Mouse (Mus musculus) heart, embryonic 11.5 days (tissue): ENCODE results near the gene Car10. TPM values are rescaled to one million over a fixed set of nuclear protein-coding genes. Genes with fewer than 3 reads are reported as not detected.

Experiments
- ATAC-seq: fragments of 200-750 bp; cut with Nextera tagmentation; replicated peaks from 2 replicates; pipeline ENCODE4 v1.8.0; 2017; ENCODE audit warnings: moderate library complexity; ENCODE audit not compliant: insufficient number of reproducible peaks, low FRiP score, low TSS enrichment
- H3K27ac ChIP-seq: fragments of 300-500 bp; sonication (generic); 2 replicates; pipeline ENCODE4 v1.5.1; 2014; ENCODE audit warnings: mild to moderate bottlenecking, low read depth, low read length
- H3K27me3 ChIP-seq: fragments of 300-500 bp; sonication (generic); 2 replicates; pipeline ENCODE4 v1.6.1; 2014; ENCODE audit warnings: mild to moderate bottlenecking, low read length, mixed read lengths; ENCODE audit not compliant: control insufficient read depth, insufficient read depth
- H3K36me3 ChIP-seq: fragments of 300-500 bp; sonication (generic); 2 replicates; pipeline ENCODE4 v1.6.1; 2014; ENCODE audit warnings: mild to moderate bottlenecking, low read length, moderate library complexity, mixed read lengths; ENCODE audit not compliant: control insufficient read depth, insufficient read depth
- H3K4me1 ChIP-seq: fragments of 300-500 bp; sonication (generic); 2 replicates; pipeline ENCODE4 v1.6.1; 2014; ENCODE audit warnings: low read length; ENCODE audit not compliant: control insufficient read depth, insufficient read depth
- H3K4me2 ChIP-seq: fragments of 300-500 bp; sonication (generic); 2 replicates; pipeline ENCODE4 v1.6.1; 2014; ENCODE audit warnings: mild to moderate bottlenecking, moderate library complexity
- H3K4me3 ChIP-seq: fragments of 300-500 bp; sonication (generic); 2 replicates; pipeline ENCODE4 v1.5.1; 2014; ENCODE audit warnings: low read depth, low read length
- H3K9ac ChIP-seq: fragments of 300-500 bp; sonication (generic); 2 replicates; pipeline ENCODE4 v1.6.1; 2014; ENCODE audit warnings: mild to moderate bottlenecking, low read depth, low read length, moderate library complexity
- H3K9me3 ChIP-seq: fragments of 300-500 bp; sonication (generic); replicated peaks from 2 replicates; pipeline ENCODE4 v1.6.1; 2016; ENCODE audit warnings: low read length; ENCODE audit not compliant: control insufficient read depth
- WGBS: fragments of 180-500 bp; shearing (Covaris S2); extraction: QIAGEN DNeasy Blood & Tissue Kit; methylation state at CpG from one replicate; pipeline ENCODE4 v1.1.7; 2014; ENCODE audit not compliant: insufficient replicate concordance; 5-methylcytosine and 5-hydroxymethylcytosine counted together
- polyA plus RNA-seq: library from polyadenylated mRNA; unstranded; fragments of >200 nt; fragmentation: Nextera tagmentation; extraction: Ambion mirVana; gene quantifications from 2 replicates; pipeline ENCODE4 v1.2.1, GENCODE M21; 2014

Car10 gene
- polyA plus RNA-seq, 1 experiment from 2014 or later: 0.44 TPM

DNA sequence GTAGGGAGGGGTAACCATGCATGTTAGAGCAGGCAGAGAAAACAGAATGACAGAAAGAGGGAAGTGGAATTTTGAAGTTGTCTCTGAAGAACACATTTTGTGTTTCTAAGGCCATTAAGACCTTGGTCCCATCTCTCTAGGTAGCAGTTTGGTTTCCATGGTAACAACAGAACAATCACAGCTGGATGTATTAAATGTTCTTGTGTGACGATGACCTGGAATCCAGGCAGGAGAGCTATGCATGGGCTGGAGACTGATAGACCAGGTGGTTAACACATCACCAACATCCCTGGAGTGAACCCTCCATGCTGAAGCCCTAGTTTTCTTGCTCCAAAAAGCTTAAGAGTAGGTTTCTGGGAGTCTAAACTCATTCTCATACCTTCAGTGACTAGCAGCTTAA lies 505.7 kb downstream of the Car10 start:
- 83% methylated on average over 1 of the region's 1 CpGs for WGBS
- Histone ChIP-seq H3K27ac (no peak overlapping the region), H3K4me2 (no peak overlapping the region), H3K4me1 (no peaks in the 10 kb centered on the region), H3K9me3 (no peaks in the 10 kb centered on the region), H3K9ac (no peak overlapping the region), H3K27me3 (no peaks in the 10 kb centered on the region; the same call in 1 of the 2 replicates), H3K4me3 (no peak overlapping the region), H3K36me3 (no peaks in the 10 kb centered on the region)
- no peak for ATAC-seq

DNA sequence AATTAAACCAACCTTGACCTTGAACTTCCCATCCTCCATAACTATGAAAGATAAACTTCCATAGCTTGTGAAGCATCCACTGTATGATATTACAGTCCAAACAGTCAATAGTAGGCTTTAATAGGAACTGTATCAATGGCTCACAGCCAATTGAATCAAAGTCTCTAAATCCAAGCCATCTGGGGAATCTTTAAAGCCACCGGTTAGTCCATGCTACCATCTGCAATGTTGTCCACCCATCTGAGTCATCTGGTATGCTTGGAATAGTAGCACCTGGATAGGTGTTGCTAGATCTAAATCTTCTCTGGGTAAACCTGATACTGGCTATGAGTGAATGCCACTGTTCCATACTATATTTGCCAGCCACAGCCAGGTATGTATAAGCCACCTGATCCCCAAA lies 509.3 kb downstream of the Car10 start:
- 81% methylated on average over 1 of the region's 1 CpGs for WGBS
- no peaks in the 10 kb centered on the region; the same call in 1 of the 2 replicates for H3K27me3 ChIP-seq

DNA sequence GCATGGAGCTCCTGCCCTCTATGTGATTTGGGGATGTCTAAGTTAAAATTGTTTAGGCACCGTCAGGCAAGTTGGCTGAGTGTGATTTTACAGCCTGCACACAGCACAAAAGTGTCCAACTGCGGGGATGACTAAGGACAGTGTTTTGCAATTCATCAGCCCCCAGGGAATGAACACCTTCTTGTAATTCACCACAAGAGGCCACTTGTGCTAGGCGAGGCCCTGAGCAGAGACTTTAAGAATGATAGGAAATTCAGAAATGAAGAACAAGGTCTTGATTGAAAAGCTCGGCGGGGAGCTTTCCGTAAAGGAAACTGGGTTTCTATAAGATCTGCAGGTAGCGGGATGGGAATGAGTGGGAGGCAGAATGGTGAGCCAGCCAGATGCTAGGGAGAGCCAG lies 510.9 kb downstream of the Car10 start:
- Histone ChIP-seq H3K4me3 (no peak overlapping the region), H3K9me3 (no peaks in the 10 kb centered on the region), H3K27ac (no peak overlapping the region), H3K9ac (no peak overlapping the region), H3K27me3 (no peaks in the 10 kb centered on the region; the same call in 1 of the 2 replicates), H3K36me3 (no peaks in the 10 kb centered on the region), H3K4me1 (no peaks in the 10 kb centered on the region), H3K4me2 (no peak overlapping the region)
- no peak for ATAC-seq
- whole genome bisulfite sequencing: 61% methylated on average over 7 of the region's 7 CpGs

More for the DNA sequence above, 509.3 kb downstream of the Car10 start:
- Histone ChIP-seq H3K4me3 (no peak overlapping the region), H3K9me3 (no peaks in the 10 kb centered on the region), H3K4me2 (no peak overlapping the region), H3K27ac (no peak overlapping the region), H3K9ac (no peak overlapping the region), H3K4me1 (no peaks in the 10 kb centered on the region), H3K36me3 (no peaks in the 10 kb centered on the region)
- no peak for ATAC-seq

DNA sequence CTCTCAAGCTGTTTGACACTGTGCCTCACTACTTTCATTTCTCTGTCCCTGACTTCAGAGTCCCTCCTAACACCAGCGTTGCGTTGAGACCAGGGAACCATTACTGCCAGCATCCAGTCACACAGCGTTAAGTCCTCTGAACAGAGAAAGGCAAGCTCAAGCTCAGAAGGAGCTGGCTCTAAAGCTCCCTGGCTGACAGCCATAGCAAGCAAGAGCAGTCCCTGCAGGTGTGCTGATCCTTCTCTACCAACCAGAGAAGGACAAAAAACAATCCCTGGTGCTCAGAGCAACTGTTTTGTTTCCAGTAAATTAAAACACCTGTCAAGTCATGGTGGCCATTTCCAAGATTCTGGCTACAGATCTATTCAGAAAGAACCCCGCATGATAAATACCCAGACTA lies 514.2 kb downstream of the Car10 start:
- no peak overlapping the region for H3K27ac ChIP-seq
- H3K9me3 ChIP-seq: no peaks in the 10 kb centered on the region
- no peak overlapping the region for H3K4me3 ChIP-seq
- WGBS: 78% methylated on average over 4 of the region's 4 CpGs
- no peak for ATAC-seq
- H3K36me3 ChIP-seq: no peaks in the 10 kb centered on the region
- no peaks in the 10 kb centered on the region for H3K4me1 ChIP-seq
- H3K4me2 ChIP-seq: no peak overlapping the region
- no peak overlapping the region for H3K9ac ChIP-seq
- H3K27me3 ChIP-seq: no peaks in the 10 kb centered on the region; the same call in 1 of the 2 replicates

DNA sequence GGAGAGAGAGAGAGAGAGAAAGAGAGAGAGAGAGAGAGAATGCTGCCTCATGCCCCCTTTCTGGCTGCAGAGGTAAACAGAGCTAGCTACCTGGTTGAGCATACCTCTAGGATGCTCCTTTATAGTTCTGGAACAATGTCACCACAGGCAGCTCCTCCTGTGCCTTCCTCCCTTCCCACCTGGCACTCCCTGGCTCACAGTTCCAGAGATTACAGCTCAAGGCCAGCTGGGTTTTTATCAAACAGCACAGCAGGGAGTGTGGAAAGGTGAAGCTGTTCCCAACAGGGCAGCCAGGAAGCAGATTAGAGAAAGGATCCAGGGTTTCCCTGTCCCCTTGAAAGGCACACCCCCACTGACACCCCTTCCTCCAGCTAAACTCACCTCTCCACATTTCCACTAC lies 517.0 kb downstream of the Car10 start:
- Histone ChIP-seq H3K4me1 (no peaks in the 10 kb centered on the region), H3K4me3 (no peak overlapping the region), H3K36me3 (no peaks in the 10 kb centered on the region), H3K4me2 (no peak overlapping the region), H3K9me3 (no peaks in the 10 kb centered on the region), H3K27me3 (no peaks in the 10 kb centered on the region), H3K27ac (no peak overlapping the region), H3K9ac (no peak overlapping the region)
- ATAC-seq: no peak

DNA sequence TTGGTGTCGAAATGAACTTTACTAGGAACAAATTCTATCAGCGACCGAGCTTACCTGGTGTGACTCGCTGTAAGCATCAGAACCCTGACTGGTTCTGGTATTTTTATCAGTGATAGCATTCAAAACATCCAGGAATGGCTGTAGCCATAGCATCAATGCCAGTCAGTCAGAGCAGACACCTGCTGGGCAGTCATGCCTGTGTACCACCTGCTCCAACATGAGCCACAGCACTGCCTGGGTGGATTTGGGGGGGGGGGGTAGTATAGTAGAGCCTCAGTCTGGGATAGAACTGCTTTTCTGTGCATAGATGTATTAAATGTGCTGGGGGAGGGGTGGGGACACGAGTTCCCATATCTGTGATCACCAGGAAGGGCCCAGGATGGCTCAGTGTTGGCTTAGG lies 525.8 kb downstream of the Car10 start:
- Histone ChIP-seq H3K36me3 (no peaks in the 10 kb centered on the region), H3K4me2 (no peak overlapping the region), H3K27me3 (no peaks in the 10 kb centered on the region), H3K27ac (no peak overlapping the region), H3K4me3 (no peak overlapping the region), H3K9ac (no peak overlapping the region), H3K9me3 (no peaks in the 10 kb centered on the region), H3K4me1 (no peaks in the 10 kb centered on the region)
- WGBS: 75% methylated on average over 5 of the region's 5 CpGs
- ATAC-seq: no peak

DNA sequence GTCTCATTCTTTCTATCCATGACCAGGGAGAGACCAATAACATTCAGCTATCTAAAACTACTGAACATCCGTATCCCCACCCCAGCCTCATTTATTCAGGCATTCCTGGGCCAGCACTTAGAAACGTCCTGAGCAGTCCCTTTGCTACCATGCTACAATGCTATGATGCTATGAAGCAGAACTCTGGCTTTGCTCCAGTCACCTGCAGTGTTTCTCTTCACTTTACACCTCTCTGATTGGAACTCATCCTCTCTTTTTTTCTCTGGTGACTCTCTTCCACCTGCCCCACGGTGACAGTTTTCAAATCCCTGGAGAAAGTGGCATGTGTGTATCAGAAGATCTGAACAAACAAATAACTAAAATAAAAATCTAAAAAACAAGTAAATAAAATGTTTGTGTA lies 541.6 kb downstream of the Car10 start:
- no peak for ATAC-seq
- H3K4me3 ChIP-seq: no peak overlapping the region
- H3K27ac ChIP-seq: no peak overlapping the region
- H3K36me3 ChIP-seq: no peaks in the 10 kb centered on the region
- no peaks in the 10 kb centered on the region for H3K9me3 ChIP-seq
- 61% methylated on average over 3 of the region's 3 CpGs for WGBS
- no peak overlapping the region for H3K9ac ChIP-seq
- H3K27me3 ChIP-seq: no peaks in the 10 kb centered on the region
- peaks cover 4% of the 10 kb centered on the region for H3K4me1 ChIP-seq
- no peak overlapping the region for H3K4me2 ChIP-seq

DNA sequence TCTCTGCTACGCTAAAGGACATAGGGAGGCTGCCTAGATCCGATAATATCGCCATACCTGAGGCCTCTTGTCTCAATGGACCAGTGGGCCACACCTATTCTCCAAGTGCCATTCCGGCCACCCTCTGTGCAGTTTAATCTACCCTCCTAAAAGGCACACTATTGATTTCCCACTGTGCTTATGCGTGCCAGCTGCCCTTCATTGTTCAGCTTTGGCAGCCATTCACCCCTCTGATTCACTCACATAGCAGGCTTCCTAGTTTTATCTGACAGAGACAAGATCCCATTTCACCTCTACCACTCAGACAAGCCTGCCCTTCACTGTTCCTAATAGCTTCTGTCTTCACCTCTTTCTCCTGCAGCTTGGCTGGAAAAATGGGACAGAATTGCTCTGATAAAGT lies 543.1 kb downstream of the Car10 start:
- Histone ChIP-seq H3K4me1 (peaks cover 4% of the 10 kb centered on the region), H3K27ac (no peak overlapping the region), H3K9ac (no peak overlapping the region), H3K36me3 (no peaks in the 10 kb centered on the region), H3K4me3 (no peak overlapping the region), H3K9me3 (no peaks in the 10 kb centered on the region), H3K27me3 (no peaks in the 10 kb centered on the region), H3K4me2 (no peak overlapping the region)
- WGBS: 48% methylated on average over 5 of the region's 5 CpGs
- ATAC-seq: no peak

DNA sequence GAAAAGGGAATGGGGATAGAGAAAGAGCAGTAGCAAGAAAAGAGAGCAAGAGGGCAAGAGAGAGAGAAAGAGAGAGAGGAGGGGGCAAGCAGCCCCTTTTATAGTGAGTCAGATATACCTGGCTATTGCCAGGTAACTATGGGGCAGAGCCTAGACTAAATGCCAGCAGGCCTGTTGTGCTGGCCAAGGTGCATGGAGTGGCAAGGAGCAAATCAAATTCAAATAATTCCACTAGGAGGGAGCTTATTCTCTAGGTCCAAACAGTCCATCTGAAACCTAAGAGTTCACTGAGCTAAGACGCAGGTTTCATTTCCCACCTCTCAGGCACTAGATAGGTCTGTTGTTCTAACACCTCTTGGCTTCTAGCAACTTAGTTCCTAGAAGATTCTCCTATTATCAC lies 544.5 kb downstream of the Car10 start:
- H3K36me3 ChIP-seq: no peaks in the 10 kb centered on the region
- no peak overlapping the region for H3K9ac ChIP-seq
- H3K4me1 ChIP-seq: peaks cover 4% of the 10 kb centered on the region
- no peak overlapping the region for H3K4me3 ChIP-seq
- no peak overlapping the region for H3K27ac ChIP-seq
- ATAC-seq: no peak
- no peaks in the 10 kb centered on the region for H3K9me3 ChIP-seq
- no peak overlapping the region for H3K4me2 ChIP-seq
- 68% methylated on average over 1 of the region's 1 CpGs for WGBS
- no peaks in the 10 kb centered on the region for H3K27me3 ChIP-seq
